Mouse (Mus musculus) bone marrow macrophage, adult 2 months (primary cell): ENCODE measurements around the gene Vamp3.

ENCODE experiments used
- CTCF ChIP-seq: IDR thresholded peaks from 2 replicates; pipeline ENCODE4 v1.5.1; 2012; ENCODE audit warnings: low read depth, mild to moderate bottlenecking, low read length, moderate library complexity
- POLR2A ChIP-seq: IDR thresholded peaks from 2 replicates; pipeline ENCODE4 v1.6.1; 2012; ENCODE audit warnings: mild to moderate bottlenecking, low read depth, low read length, borderline replicate concordance

GRCm38 (mm10) chr4:151006945-151007344 is 50.8 kb downstream of the Vamp3 start:
- peak; percentile 56; the same call in 1 of the 2 replicates for TF ChIP-seq CTCF
- no peak for TF ChIP-seq POLR2A
